Mouse (Mus musculus): ENCODE results near the gene Fancg. TPM values are rescaled to one million over a fixed set of nuclear protein-coding genes. Genes with fewer than 3 reads are reported as not detected.

The Fancg gene
- total and polyA plus RNA-seq, 3 experiments: 7.7 to 13.5 (median 8.9) TPM

Other genes starting within 250 kb of the Fancg start
- 10 to 100 TPM in 1 of 2 experiments, 1 to 10 TPM in 1; 5.7 to 12.2 TPM for gene Ccl21a, start 236.5 kb downstream of the Fancg start, total RNA-seq (2021)
- 2.3 and 3.8 TPM in 2 replicates for gene Ccl21a, start 236.5 kb downstream of the Fancg start, polyA plus RNA-seq (2012; rRNA removed)
- gene Fam205a1, start 156.6 kb downstream of the Fancg start, total RNA-seq (2021): not detected
- not detected in 2 replicates for gene Fam205a1, start 156.6 kb downstream of the Fancg start, polyA plus RNA-seq (2012; rRNA removed)
- gene Gm12394, start 153.7 kb downstream of the Fancg start, total RNA-seq (2021): under 1 TPM in 1 of 2 experiments, not detected in 1; 0.14 TPM
- not detected in 2 replicates for gene Gm12394, start 153.7 kb downstream of the Fancg start, polyA plus RNA-seq (2012; rRNA removed)
- under 1 TPM in 1 of 2 experiments, not detected in 1; 0.17 TPM for gene Fam205c, start 136.3 kb downstream of the Fancg start, total RNA-seq (2021)
- not detected in 2 replicates for gene Fam205c, start 136.3 kb downstream of the Fancg start, polyA plus RNA-seq (2012; rRNA removed)
- gene Phf24, start 93.8 kb downstream of the Fancg start, total RNA-seq (2021): 1 to 10 TPM in 1 of 2 experiments, under 1 TPM in 1; 0.92 to 2.6 TPM
- gene Phf24, start 93.8 kb downstream of the Fancg start, polyA plus RNA-seq (2012; rRNA removed): 1.8 and 3.1 TPM in 2 replicates
- gene Dnajb5, start 60.7 kb downstream of the Fancg start, total RNA-seq (2021): 10 to 100 TPM; 17.7 to 18.3 TPM
- gene Dnajb5, start 60.7 kb downstream of the Fancg start, polyA plus RNA-seq (2012; rRNA removed): 7.4 TPM in 2 replicates
- not detected for gene 1700022I11Rik, start 40.9 kb downstream of the Fancg start, total RNA-seq (2021)
- gene 1700022I11Rik, start 40.9 kb downstream of the Fancg start, polyA plus RNA-seq (2012; rRNA removed): not detected in 2 replicates
- gene Vcp, start 10.0 kb downstream of the Fancg start, total RNA-seq (2021): 100 to 1,000 TPM; 305 to 320 TPM
- 671 and 857 TPM in 2 replicates for gene Vcp, start 10.0 kb downstream of the Fancg start, polyA plus RNA-seq (2012; rRNA removed)
- gene Pigo, start 15.3 kb upstream of the Fancg start, total RNA-seq (2021): 10 to 100 TPM; 16.5 to 20.2 TPM
- 21.3 and 25.4 TPM in 2 replicates for gene Pigo, start 15.3 kb upstream of the Fancg start, polyA plus RNA-seq (2012; rRNA removed)
- gene Stoml2, start 21.2 kb upstream of the Fancg start, total RNA-seq (2021): 100 to 1,000 TPM; 227 to 252 TPM
- gene Stoml2, start 21.2 kb upstream of the Fancg start, polyA plus RNA-seq (2012; rRNA removed): 192 and 291 TPM in 2 replicates
- gene Fam214b, start 35.7 kb upstream of the Fancg start, total RNA-seq (2021): 10 to 100 TPM; 51.5 TPM
- 42.1 and 43.5 TPM in 2 replicates for gene Fam214b, start 35.7 kb upstream of the Fancg start, polyA plus RNA-seq (2012; rRNA removed)
- 10 to 100 TPM; 10.6 to 11.1 TPM for gene Unc13b, start 48.4 kb upstream of the Fancg start, total RNA-seq (2021)
- gene Unc13b, start 48.4 kb upstream of the Fancg start, polyA plus RNA-seq (2012; rRNA removed): 6.0 and 8.6 TPM in 2 replicates

Data from adrenal gland, adult 2 months (tissue).